Mouse (Mus musculus) right cerebral cortex, postnatal 25 days (tissue): Measurements from ENCODE around the gene Rnpep.
"Not testable (repeated sequence)": the region's sequence is repeated elsewhere in the genome, so short reads cannot be mapped to it uniquely, and the experiment has no call there.

Experiments
- DNase-seq: peaks from one replicate; pipeline ENCODE4 v3.0.0; 2022

Gene Rnpep

GRCm38 (mm10) chr1:135258380-135259127 lies 25.3 kb downstream of the Rnpep start, which contains the start of gene Elf3:
TSS of gene Elf3 (minus strand) at chr1:135258568.
- no peak for DNase-seq

- no peak for DNase-seq
Observed at GRCm38 (mm10) chr1:135256299-135256698, 27.6 kb downstream of the Rnpep start.

DNA sequence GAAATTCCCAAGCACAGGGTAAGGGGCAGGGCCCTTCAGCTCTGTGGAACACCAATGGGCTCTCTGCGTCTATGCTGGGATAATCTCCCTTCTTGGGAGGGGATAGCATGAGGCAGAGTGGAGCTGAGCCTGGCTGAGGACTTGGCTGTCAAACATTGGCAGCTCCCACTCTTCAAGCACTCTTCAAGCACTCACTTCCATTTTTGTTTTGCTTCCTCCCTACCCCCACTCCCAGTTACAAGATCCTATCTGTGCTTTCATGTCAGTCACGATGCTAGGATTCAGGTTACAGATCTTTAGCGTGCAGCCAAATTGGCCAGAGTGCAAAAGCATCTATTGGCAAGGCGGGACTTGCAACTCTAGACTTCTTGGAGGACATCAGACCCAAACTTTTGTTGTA lies 31.0 kb downstream of the Rnpep start:
- DNase-seq, result no peak

DNA sequence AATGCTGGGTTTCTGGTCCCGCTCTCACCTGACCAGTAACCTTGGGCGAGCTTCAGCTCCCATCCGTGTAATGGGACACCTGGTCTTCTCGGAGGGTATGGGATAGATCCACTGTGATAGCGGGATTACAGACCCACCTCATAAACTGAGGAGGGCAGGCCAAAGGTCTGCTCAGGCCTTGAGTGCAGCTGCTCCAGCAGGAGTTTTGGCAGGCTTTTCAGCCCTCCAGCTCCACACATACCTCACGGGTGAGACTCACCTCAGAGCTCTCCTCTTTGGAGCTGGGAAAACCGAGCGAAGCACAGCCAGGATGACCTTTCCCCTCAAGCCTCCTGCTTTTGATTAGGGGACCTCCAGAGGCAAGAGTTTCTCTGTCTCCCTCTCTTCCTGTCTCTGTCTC lies 32.5 kb downstream of the Rnpep start:
- DNase-seq, result no peak

DNA sequence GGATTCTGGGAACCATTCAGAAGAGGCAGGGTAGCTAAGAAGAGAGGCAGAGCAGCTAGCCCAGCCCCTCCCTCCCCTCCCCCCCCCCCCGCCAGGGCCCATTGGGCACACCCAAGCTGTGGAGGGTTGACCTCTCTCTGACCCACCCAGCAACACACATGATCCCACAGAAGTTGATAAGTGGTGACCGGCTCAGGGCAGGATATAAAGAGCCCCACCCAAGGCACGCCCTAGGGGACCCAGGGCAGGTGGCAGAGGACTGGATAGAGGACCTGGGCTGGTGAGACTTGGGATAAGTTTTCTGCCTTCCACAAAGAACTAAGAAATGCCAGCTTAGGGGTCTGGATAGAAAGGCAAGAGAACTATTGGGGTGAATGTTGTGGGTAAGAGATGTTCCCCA lies 33.2 kb downstream of the Rnpep start:
- DNase-seq, result no peak

GRCm38 (mm10) chr1:135248434-135248850 lies 35.4 kb downstream of the Rnpep start:
- peak; percentile 53 for DNase-seq

DNA sequence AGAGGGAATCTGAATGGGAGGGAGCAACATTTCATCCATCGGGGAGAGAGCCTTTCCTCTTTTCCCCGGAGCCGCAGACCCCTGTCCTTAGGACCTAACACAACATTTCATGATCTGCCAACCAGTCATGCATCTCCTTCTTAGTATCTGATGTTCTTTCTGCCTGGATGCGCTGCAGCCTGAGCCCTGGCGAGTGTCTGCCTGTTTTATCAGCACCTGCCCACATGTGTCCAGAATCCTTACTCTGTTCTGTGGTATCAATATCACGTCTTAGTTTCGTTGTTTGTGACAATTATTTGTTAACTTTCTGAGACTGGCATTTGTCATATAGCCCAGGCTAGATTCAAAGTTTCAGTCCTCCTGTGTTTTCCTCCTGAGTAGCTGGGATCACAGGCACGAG lies 39.9 kb downstream of the Rnpep start:
- no peak for DNase-seq

DNA sequence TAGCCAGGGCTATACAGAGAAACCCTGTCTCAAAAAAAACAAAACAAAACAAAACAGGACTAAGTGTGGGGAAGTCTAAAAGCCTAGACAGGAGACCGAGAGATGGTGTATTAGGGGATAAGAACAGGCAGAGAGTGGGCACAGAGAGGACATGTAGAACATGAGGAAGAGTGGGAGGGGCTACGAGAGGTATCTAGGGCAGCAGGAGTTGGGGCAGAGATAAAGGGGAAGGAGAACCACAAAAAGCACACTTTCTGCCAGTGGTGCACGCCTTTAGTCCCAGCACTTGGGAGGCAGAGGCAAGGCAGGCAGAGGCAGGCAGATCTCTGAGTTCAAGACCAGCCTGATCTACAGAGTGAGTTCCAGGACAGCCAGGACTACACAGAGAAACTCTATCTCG lies 43.7 kb downstream of the Rnpep start:
- not testable (repeated sequence) for DNase-seq

DNA sequence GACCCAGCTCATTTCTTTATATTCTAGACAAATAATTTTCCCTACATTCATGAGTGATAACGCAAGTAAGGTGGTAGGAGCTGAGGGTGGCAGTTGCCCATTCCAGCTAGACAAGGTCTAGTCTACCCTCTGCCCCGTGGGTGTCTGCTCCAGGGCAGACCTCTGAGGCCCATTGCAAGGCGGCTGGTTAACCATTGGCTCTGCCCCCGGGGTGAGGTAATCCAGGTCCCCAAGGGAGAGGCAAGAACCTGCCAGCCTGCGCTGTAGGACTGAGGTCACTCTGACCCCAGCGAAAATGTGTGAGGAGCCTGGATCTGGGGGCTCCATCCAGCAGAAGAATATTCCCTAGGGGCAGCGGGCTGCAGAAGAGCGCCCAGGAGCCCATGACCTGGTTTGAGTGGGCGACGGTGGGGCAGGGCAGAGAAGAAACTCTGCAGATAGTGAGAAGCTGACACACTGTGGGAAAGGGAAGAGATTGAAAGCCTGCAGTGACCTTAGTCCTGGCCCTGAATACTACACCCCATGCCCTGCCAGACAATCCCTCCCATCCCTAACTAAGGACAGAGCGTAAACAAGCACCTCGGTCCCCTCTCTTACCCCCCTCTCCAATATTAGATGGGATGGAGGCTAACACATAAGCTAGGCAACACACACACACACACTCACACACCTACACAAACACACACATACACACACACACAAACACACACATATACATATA lies 46.6 kb downstream of the Rnpep start:
- DNase-seq, result no peak

- DNase-seq, result no peak
Observed at GRCm38 (mm10) chr1:135234771-135235170, 49.1 kb downstream of the Rnpep start.

DNA sequence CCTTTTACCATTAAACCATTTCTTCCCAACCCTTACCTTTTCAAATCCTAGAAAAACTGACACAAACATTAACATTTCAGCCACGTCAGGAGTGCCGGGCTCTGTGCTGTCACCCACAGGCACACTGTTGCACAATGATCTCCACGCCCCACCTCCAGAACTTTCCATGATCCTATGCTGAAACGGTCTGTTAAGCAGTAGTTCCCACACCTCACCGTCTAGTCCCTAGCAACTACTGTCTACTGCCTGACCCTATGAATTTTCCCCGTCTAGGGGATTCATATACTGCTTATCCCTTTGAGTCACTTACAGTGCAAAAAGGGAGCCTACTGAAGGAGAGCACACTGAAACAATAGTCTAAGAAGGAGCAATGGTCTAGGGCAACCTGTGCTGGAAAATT lies 49.9 kb downstream of the Rnpep start:
- DNase-seq, result no peak

DNA sequence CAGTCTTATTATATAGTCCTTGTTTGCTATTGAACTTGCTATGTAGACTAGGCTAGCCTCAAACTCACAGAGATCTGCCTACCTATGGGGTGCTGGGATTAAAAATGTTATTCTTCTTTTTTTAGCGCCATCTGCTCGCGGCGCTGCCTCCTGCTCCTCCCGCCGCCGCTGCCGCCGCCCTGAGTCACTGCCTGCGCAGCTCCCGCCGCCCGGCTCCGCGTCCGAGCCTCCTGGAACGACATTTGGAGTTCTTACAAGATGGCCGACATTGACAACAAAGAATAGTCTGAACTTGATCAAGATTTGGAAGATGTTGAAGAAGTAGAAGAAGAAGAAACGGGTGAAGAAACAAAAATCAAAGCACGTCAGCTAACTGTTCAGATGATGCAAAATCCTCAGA lies 52.0 kb downstream of the Rnpep start:
- not testable (repeated sequence) for DNase-seq

- DNase-seq, result no peak
Observed at GRCm38 (mm10) chr1:135227339-135227950, 56.4 kb downstream of the Rnpep start.

GRCm38 (mm10) chr1:135224981-135225604 lies 58.8 kb downstream of the Rnpep start:
- DNase-seq, result no peak

- no peak for DNase-seq
Observed at GRCm38 (mm10) chr1:135224147-135224546, 59.7 kb downstream of the Rnpep start.

DNA sequence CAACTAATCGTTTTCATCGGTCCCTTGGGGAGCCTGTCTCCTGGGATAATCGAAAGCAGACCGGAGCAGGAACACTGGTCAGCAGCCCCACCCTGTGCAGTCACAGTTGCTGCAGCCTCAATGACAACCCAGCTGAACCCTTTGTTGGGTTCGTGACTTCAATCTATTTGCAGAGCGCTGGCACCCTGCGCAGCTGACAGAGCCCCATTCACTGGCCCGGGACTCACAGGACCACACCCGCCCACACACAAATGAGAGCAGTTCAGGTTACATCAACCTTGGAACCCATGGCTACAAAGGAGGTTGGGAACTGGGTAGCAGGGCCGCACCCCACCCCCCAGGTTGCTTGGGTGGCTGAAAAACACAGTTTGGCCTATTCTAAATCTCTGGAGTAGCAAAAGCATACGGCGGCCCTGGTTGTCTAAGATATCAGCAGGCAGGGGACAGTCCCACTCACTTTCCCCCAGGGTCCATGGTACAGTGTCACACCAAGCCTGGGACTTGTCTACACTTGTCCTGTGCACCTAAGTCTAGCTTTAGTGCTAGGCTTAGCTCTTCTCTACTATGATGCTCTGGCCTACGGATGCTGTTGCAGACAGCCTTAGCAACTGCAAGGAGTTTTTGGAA lies 66.2 kb downstream of the Rnpep start:
- DNase-seq, result no peak

- no peak for DNase-seq
Observed at GRCm38 (mm10) chr1:135213772-135214640, 69.9 kb downstream of the Rnpep start.
